Mouse (Mus musculus): ENCODE measurements at regions not wholly inside any gene's neighbourhood (a gene's known extent, or its start where the extent isn't known, plus 50 kb on each side); places are given as distances from the start of the nearest gene placed in this dataset.

- TF ChIP-seq POLR2A (IDR thresholded peaks at IDR 0.05; ENCODE audit: control insufficient read depth, low read depth, low read length) (no peak), CTCF (IDR thresholded peaks at IDR 0.05; ENCODE audit: control insufficient read depth, insufficient read depth, insufficient replicate concordance, low read depth, low read length) (no peak)
Measured at GRCm38 (mm10) chr2:51288678-51289077, 139.8 kb upstream of the Rnd3 start.
